Mouse (Mus musculus): ENCODE results near the gene Slc39a7.
A peak's percentile ranks its signal among the peaks of the same experiment; 100 is the strongest.
"Not testable (repeated sequence)": the region's sequence is repeated elsewhere in the genome, so short reads cannot be mapped to it uniquely, and the experiment has no call there.

The Slc39a7 gene

DNA sequence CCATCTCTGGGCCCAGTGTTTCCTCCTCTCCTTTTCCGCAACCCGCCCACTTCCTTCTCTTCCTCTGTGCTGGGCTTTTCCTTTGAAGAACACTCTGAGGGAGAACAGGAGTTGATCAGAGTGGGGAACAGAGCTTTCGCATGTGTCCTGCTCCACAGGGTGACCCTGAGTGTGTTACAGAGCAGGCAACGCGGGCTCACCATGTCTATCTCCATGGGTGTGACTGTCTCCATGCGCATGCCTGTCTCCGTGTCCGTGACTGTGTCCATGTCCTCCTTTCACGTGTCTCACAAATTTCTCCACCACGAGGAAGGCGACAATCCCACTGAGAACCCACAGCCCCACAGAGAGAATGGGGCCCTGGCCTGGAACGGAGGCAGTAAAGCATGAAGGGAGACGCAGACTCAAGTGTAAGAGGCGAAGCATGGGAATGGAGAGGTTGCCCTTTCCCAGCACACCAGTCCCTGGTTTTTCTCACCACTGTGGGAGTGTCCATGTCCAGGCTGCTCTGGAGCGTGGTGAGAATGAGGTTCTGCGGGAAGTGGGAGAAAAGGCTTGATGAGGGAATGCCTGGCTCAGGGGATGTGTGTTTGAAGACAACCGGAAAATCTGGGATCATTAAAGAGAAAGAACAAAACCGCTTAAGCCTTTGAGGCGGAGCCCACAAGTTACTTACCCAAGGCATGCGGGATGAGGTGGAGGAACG, 1.4 kb downstream of the Slc39a7 start:
- DNase-seq (ENCODE audit: low spot score): peak; percentile 39

DNA sequence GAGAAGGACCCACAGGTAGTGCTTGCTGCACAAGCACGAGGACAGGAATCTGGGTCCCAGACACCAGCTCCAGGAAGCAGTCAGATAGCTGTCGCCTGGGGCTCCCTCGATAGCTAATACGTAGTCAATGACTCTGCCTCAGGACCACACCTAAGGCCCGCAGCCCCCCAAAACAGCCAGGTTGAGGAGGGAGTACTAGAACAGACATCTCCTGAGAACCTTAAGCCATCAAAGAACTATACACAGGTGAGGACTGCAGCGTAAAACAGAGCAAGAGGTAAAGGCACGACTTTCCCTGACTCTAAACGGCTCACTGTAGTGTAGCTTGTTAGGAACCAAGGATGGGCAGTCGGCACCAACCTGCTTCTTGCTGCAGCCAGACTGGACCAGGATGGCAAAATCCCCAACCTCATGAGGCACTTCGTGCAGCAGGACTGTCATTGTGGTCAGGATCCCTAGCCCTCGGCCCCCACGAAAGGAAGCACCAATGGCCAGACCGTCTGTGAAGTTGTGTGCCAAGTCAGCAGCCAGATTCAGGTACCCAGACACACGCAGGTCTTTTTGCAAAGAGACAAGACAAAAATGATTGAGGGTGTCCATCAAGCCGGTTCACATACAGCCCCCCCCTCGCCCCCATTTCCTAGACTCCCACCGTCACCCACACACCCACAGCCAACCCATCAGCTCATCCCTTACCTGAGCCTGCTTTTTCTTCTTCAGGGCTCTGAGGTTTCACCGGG, 2.2 kb downstream of the Slc39a7 start:
- no peak for DNase-seq (ENCODE audit: low spot score)

DNA sequence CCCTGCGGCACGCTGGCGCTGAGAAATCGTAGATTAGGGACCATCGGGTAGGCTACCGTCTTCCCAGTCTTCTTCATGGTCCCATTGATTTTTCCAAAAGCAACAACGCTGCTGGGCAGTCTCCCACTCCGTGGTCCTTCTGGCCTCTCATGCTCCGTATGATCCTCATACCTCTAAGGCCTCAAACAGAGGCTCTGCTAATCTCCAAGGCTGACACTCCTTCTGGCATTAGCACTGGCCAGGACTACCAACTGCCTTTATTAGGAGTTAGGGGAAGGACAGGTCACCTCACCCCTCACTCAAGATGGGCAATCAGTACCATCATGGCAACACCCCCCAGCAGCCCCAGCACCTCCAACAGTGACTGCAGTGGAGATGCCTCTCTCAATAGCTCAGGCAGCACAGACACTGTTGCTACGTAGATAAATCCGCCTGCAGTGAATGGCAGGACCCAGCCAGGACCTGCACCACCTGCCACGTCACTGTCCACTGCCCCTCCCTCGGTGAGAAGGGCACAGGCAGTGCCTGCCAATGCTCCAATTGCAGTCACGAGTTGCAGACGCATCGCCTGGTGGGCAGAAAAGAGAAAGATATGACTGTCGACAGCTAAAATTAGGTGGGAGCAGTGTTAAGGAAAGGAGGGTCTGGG, 2.9 kb downstream of the Slc39a7 start:
- peak; percentile 46 for DNase-seq (ENCODE audit: low spot score)

DNA sequence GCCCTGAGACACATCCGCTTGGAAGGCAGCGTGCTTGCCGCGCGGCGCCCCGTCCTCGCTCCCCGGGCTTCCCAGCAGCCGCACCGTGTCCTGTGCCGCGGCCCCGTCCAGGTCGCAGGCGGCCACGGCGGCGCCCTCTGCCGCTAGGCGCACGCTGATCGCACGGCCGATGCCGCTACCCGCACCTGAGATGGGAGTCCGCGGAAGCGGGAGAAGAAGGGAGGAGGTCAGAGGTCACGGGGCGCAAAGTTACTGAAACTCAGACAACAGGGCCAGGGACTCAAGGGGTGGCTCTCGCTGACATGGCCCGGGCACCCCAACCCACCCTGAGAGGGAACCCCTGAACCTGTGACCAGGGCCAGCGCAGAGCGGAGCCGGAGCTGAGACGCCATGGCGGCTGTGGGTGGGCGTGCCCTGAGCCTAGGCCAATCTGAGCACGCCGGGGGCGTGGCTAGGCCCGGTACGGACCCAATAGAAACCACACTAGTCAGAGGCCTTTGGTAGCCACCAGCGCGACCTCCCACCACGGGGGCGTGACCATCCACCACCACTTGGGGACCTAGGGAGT, 3.7 kb downstream of the Slc39a7 start, which contains the start of gene H2-Ke6:
Gene H2-Ke6 (minus strand): TSS at position 405 of the 568 bp plus-strand sequence.
- DNase-seq (ENCODE audit: low spot score): peak; percentile 95

DNA sequence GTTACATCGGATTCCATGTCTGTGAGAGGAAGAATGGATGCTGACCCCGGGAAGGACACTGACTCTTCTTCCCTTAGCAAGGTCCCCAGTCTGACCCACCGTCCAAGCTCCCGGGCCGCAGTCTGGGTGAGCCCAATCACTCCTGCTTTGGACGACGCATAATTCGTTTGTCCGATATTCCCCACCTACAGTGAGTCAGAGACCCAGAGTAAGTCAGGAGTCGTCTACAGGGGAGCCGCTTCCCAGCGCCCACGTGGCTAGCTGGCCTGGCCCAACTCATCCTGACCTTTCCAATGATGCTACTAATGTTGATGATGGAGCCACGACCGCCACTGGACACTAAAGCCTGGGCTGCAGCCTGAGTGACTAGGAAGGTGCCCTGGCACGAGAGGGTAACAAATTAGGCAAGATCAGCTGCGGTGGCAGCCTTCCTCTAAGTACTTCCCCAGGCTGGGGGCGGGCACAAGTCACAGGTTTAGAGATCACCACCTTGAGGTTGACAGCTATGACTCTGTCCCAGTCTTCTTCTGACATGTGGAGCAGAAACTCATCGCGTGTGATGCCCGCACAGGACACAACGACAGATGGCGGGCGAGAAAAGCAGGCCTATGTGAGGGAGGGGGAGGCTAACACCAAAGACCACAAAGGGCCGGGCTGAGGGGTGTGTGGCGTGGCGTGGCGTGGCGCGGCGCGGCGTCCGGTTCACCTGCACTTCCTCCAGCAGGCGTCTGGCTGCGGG, 4.4 kb downstream of the Slc39a7 start:
- peak; percentile 48 for DNase-seq (ENCODE audit: low spot score)

DNA sequence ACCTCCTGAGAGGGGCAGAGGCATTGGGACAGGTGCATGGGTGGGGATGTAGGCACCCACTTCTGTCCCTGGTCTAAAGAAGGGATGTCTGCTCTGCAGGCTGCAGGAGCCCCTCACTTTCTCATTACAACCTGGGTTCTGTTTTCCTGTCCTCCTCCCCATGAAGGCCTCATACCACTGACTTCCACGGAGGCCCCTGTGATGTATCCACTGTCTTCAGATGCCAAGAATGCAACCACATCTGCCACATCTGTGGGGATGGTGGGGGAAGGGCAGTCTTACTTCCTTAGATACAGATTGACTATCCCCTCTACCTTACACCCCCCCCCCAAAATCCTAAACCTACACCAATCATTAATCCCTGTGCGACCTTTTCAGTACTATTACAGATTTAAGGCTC, 5.3 kb downstream of the Slc39a7 start:
- no peak for DNase-seq (ENCODE audit: low spot score)

DNA sequence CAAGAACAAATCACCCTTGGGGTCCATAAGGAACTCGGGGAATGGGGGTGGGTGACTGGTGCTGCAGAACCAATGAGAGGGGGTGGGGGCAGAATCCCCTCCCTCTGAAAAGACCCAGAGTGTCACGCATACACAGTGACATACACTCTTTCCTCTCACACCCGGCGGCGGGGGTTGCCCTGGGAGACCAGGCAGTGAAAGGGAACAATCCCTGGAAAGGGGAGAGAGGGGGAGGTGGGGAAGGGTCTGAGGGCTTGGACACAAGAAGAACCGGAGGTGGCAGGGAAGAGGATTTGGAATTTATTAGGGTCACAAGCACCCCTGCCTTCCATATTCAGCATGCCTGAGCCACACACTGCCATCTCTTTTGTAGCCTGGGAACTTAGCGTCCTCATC, 5.7 kb downstream of the Slc39a7 start:
- DNase-seq (ENCODE audit: low spot score): peak; percentile 49

DNA sequence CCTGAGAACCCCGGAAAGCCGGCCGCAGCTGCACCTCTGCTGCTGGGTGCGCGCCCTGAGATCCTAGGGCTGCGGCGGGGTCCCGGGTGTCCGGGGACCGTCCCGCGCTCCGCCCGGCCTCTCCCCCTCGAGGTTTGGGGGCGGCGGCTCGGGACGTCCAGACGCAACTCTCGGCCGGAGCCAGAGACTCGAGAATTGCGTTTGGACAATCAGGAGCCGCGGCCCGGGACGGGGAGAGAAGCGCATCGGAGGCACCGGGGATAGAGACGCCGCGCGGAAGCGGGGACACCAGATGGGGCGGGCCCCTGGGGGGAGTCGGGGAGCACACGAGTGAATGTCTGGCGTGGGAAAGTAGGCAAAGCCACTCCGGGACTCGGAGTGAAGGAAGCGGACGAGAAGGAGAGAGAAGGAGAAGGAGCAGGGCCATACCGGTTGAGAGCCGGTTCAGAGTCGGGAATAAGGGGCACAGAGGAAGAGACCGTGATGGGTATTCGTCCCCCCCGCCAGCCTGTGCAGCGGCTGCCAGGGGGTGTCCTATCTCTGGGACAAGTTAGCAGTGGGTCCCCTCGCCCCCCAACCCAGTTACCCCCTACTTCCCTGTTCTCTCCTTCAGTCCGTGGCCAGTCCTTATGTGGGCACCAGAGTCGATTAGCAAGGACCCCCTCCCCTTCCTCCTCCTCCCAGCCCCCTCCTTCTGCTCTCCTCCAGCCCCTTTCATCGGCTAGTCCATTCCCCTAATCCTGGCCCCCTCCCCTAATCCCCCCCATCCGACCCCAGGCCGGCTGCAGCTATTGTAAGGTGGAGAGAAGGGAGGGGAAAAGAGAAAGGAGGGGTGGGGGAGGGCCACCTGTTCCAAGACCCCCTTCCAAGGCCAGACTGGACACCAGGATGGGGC, 6.4 kb downstream of the Slc39a7 start:
- DNase-seq (ENCODE audit: low spot score): peak; percentile 79

DNA sequence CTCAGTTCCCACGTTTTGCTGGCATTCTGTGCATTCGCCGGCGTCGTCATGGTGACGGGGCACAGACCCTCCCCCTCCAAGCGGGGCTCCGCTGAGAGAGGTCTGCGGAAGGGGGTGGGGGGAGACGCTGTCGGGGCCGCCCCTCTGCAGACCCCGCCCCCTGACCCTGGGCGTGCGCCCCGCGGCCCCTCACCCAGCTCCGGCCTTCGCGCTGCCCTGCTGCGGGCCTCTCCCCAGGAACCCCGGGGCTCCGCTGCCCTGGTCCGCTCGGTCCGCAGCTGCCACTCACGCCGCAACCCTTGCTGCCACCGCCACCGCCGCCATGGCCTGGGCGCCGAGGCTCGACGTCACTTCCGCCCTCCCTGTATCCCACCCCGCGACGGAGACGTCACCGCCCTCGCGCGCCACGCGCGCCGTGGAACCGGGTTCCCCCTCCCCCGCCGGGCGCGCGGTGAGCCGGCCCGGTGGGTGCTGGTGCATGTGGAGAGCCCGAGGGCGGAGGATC, 7.1 kb downstream of the Slc39a7 start, which contains the start of gene Ring1:
Gene Ring1 (minus strand): TSS at position 364 of the 505 bp plus-strand sequence.
- DNase-seq (ENCODE audit: low spot score): peak; percentile 91

DNA sequence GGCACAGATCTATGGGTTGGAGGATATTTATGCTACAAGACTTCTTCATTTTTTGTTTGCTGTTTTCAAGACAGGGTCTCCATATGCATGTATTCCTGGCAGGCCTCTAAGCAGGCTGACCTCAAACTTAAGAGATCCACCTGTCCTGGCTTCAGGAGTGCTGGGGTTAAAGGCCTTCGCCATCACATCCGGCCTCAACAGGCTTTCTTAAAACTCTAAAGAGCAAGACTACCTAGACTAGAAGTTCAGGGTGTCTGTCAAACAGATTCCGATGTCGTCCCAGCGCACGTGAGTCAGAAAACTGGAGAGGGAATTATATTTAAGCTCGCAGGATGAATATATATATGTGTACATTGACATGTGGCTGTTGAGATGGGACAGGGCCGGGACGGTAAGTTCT, 7.8 kb downstream of the Slc39a7 start:
- DNase-seq (ENCODE audit: low spot score): peak; percentile 36

DNA sequence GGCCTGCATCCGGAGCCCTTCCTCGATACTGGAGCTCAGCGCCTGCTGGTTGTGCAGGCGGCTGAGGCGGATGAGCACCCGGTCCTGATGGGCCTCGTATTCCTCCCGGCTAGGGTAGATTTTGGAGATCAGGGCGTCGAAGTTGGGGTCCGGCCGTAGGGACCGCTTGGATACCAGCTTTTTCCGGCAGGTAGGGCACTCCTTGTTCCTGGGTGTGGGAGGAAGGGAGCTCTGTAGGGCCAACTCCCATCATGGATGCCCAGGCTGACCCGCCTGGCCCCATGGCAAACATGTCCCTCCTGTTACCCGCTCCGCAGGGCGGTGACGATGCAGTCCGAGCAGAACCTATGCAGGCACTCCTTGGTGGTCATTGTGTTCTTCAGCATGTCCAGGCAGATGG, 8.5 kb downstream of the Slc39a7 start:
- peak; percentile 48 for DNase-seq (ENCODE audit: low spot score)

DNA sequence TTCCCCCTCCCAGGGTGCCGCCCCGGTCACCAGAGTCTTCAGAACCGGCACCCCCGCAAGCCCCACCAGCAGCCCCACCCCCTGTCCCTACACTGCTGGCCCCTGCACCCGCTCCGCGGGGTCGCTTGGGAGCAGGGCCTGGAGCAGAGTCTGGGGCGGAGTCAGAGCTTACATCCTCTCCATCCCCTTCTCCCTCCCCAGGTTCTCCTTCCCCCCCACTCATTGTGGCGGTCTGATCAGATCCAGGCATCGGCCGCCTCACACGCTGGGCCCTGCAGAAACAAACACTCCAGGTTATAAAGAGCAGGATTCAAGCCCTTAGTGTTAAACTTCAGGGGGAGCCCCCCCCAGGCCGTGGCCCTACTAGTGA, 9.1 kb downstream of the Slc39a7 start:
- peak; percentile 50 for DNase-seq (ENCODE audit: low spot score)

DNA sequence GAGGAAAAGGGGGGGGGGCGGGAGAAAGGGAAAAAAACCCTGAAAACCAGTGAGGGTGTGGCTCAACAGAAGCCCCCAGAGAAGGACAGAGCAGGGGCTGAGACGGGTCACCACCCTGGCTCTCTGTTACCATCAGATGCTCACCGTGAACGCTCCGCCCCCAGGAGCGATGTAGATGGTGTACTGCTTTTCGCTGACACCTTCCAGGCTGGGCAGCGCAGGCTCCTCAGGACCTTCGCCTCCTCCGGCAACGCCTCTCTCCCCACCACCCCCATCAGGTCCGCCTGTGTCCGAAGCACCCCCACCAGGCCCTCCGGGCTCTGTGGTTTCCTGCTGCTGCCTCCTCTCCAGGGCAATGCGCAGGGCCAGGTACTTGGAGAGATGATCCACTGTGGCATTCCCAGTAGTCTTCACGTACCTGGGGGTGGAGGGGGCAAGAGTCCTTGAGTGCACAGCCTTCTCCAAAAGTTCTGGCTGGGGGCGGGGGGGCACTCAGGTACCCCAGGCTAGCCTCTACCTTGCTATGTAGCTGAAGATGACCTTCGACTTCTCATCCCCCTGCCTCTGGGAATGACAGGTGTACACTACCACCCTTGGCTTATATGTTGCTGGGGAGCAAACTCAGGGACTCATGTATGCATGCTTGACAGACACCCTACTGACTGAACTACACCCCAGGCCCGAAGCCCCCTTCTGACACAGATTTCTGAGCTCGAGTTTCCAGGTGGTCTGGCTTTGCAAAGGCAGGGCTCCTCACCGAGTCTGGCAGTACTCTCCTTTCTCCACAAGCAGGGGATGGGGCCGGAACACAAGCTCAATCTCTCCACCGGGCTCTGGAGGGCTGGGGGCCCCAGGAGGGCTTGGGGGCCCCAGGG, 9.7 kb downstream of the Slc39a7 start:
- DNase-seq (ENCODE audit: low spot score): peak; percentile 67

DNA sequence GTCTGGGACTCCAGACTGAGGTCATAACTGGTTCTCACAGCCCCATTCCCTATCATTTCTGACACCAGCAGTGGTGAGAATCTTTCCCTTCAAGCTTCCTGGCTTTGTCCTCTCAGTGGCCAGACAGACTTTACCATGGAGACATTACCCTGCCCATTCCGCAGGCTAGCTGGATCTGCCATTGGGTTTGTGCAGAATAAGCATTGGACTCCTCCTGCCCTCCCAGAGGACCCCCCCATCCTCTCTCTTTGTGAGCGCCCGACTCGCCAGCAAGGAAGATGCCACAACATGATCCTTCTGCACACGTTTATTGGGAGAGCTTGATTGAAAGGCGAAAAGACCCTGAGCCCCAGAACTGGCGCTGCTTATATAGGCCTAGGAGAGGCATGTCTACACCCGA, 18.0 kb downstream of the Slc39a7 start:
- no peak for DNase-seq (ENCODE audit: low spot score)

DNA sequence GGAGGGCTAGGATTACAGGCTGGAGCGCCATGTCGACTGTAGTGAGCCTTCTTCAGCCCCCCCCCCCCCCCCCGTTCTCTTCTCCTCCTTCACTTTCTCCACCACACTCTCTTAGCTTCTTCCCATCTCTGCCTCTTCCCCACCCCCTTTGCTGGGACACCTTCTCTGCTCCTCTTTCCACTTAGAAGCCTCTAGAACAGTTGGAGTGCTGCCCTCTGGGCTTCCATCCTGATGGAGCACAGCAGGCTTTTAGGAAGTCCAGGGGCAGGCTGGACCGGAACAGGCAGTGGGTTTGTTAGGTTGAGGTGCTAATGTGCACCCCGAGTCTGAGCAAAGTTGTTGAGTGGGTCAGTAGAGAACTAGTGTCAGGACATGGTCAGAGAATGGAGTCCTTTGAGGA, 21.3 kb downstream of the Slc39a7 start:
- no peak for DNase-seq (ENCODE audit: low spot score)

DNA sequence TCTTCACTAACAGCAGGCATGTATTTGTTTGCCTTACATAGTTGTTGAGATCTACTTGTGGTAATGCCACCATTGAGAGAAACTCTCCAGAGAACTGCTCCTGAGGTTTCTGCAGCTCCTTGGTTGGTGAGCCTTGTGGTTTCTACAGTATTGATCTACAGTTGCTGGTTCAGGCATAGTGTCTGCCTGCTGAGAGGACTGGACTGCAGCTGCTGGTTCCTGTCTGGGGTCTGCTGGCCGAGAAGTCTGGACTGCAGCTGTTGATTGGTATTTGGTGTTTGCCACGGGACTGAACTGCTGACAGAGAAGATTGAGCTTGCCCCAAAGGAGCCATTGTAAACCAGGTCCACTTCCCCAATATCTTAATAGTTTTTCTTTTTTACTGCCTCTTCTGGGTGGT, 24.9 kb downstream of the Slc39a7 start:
- no peak for DNase-seq (ENCODE audit: low spot score)

DNA sequence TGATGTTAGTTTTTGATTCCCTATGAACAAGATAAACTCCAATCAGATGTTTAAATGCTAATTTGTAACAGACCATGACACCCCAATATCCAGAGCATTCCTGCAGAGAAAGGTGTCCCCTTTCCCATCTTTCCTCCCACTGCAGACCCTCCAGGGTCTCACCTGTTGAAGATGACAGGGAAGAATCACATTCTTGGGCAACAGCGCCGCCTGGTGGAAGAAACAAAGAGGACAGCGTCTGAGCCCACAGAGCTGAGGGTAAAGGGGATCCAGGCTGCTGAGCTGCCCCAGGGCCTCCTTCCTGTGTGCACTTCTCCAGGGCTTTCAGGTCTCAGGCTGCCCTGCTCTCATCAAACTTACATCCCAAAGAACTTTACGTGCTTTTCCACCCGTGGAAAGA, 28.1 kb downstream of the Slc39a7 start:
- no peak for DNase-seq (ENCODE audit: low spot score)

DNA sequence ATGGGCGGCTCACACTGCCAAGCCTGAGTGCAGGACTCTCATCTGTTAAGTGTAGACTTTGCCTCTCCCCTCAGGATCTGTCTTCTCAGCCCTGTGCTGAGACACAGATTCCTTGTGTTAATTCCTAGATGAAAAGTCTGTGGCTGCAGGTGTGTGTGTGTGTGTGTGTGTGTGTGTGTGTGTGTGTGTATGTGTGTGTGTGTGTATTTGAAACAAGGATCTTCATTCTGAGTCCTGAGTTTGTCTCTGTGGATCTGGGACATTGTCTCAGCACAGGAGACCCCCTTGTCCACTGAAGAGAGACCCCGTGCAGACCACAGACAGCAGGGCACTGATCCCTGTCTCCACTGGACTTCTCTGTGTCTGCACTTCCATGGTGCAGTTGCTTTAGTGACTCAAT, 30.7 kb downstream of the Slc39a7 start:
- DNase-seq (ENCODE audit: low spot score): not testable (repeated sequence)

DNA sequence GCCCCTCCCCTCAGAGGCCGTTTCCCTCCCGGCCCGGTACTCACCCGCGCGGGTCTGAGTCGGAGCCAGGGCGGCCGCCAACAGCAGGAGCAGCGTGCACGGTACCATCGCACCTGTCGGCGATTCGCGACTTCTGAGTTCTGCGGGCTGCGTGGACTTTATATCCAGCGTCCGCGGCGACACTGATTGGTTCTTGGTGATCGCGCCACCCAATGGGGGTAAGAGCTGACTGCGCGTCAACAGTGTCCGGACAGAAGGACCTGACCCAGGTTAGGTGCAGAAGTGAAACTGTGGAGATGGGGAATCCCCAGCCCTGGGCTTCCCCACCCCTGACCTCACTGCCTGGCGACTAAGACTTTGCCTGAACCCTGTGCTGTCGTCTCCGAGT, 31.3 kb downstream of the Slc39a7 start, which contains the start of gene H2-K1:
Gene H2-K1 (minus strand): TSS at position 198 of the 388 bp plus-strand sequence.
- peak; percentile 87 for DNase-seq (ENCODE audit: low spot score)

All from testis, postnatal 10 days (tissue).